Mouse (Mus musculus): ENCODE measurements at regions not wholly inside any gene's neighbourhood (a gene's known extent, or its start where the extent isn't known, plus 50 kb on each side); places are given as distances from the start of the nearest gene placed in this dataset.

- no peak for TF ChIP-seq CTCF (conservative IDR thresholded peaks at IDR 0.05 in 1 of 2, IDR thresholded peaks at IDR 0.05 in 1 of 2; ENCODE audit: low read depth in 2 of 2, low read length in 2 of 2)
- TF ChIP-seq POLR2A (IDR thresholded peaks at IDR 0.05; ENCODE audit: low read depth, low read length) = no peak
- no peak for TF ChIP-seq HCFC1 (IDR thresholded peaks at IDR 0.05; ENCODE audit: low read depth, low read length)
Observed at GRCm38 (mm10) chr17:15167927-15168326, 126.6 kb upstream of the Gm3448 start.

Measured in CH12.LX (cell line).